Mouse (Mus musculus) heart, adult 18-20 months (tissue): Measurements from ENCODE around the gene Eaf2. TPM values are rescaled to one million over a fixed set of nuclear protein-coding genes. Genes with fewer than 3 reads are reported as not detected.
A peak's percentile ranks its signal among the peaks of the same experiment; 100 is the strongest.

Source experiments
- DNase-seq, 2 experiments: peaks; one replicate each; pipeline ENCODE4 v3.0.0; 2021 to 2022; ENCODE audit warnings: mixed read lengths in 1 of 2
- microRNA-seq, 2 experiments: library from miRNA; unstranded; fragments of <30 nt; microRNA quantifications; one replicate each; pipeline ENCODE4 v1.2.0; 2022
- total RNA-seq, 2 experiments: library from RNA; stranded (reverse); gene quantifications; 2 replicates each; pipeline ENCODE4 v1.2.3; 2021

Eaf2 gene
- total RNA-seq, 2 experiments from 2014 or later: 1.2 to 1.5 TPM

GRCm38 (mm10) chr16:36770191-36770771 lies 104.5 kb downstream of the Eaf2 start:
- no peak for DNase-seq

GRCm38 (mm10) chr16:36751979-36752378 lies 122.8 kb downstream of the Eaf2 start:
- no peak for DNase-seq

GRCm38 (mm10) chr16:36747767-36748166 lies 127.0 kb downstream of the Eaf2 start:
- peak in 1 of 2 experiments; percentile 25 for DNase-seq

GRCm38 (mm10) chr16:36747068-36747467 lies 127.7 kb downstream of the Eaf2 start:
- no peak for DNase-seq

- DNase-seq: no peak
Observed at GRCm38 (mm10) chr16:36743580-36743979, 131.2 kb downstream of the Eaf2 start.

Small RNA genes lying within 50 kb of the gene (microRNA-seq; reads per million reads assigned to microRNA genes)
- gene Gm22617: 0 reads per million in 2 experiments

Other genes with a start within 250 kb of the Eaf2 start
- gene Cd86, start 208.9 kb downstream of the Eaf2 start, total RNA-seq: 1 to 10 TPM in 1 of 2 experiments, under 1 TPM in 1; 0.87 to 1.8 TPM
- under 1 TPM in 1 of 2 experiments, not detected in 1; 0.44 TPM for gene Ildr1, start 181.0 kb downstream of the Eaf2 start, total RNA-seq
- gene Slc15a2, start 90.0 kb downstream of the Eaf2 start, total RNA-seq: 1 to 10 TPM; 2.1 to 5.1 TPM
- gene Iqcb1, start 46.6 kb downstream of the Eaf2 start, total RNA-seq: 10 to 100 TPM; 17.4 to 17.9 TPM
- gene Golgb1, start 137 bp upstream of the Eaf2 start, total RNA-seq: 10 to 100 TPM; 41.5 to 41.8 TPM
- 10 to 100 TPM in 1 of 2 experiments, 1 to 10 TPM in 1; 10.0 to 12.4 TPM for gene Hcls1, start 60.0 kb upstream of the Eaf2 start, total RNA-seq
- 100 to 1,000 TPM; 187 to 205 TPM for gene Fbxo40, start 115.5 kb upstream of the Eaf2 start, total RNA-seq
- gene Polq, start 136.8 kb upstream of the Eaf2 start, total RNA-seq: 1 to 10 TPM; 4.4 to 5.8 TPM